Mouse (Mus musculus) ES-E14 (cell line): ENCODE measurements around the gene Rin2.

Experiments used
- MAFK ChIP-seq: IDR thresholded peaks from 2 replicates; pipeline ENCODE4 v1.6.1; 2014; ENCODE audit warnings: mild to moderate bottlenecking, low read depth, low read length, inconsistent platforms; ENCODE audit not compliant: insufficient read depth
- ZC3H11A ChIP-seq: IDR thresholded peaks from 2 replicates; pipeline ENCODE4 v1.6.1; 2012; ENCODE audit warnings: low read depth, mild to moderate bottlenecking, inconsistent platforms, low read length, borderline replicate concordance
- ZNF384 ChIP-seq: IDR thresholded peaks from 2 replicates; pipeline ENCODE4 v1.6.1; 2012; ENCODE audit warnings: low read depth, low read length, inconsistent platforms

- TF ChIP-seq MAFK (no peak), ZC3H11A (no peak), ZNF384 (peak; percentile 93)
Observed at GRCm38 (mm10) chr2:145934339-145935231, 259.6 kb downstream of the Rin2 start, which contains the start of the genes Cfap61 and Crnkl1.
